Mouse (Mus musculus) gastrocnemius, postnatal 25 days (tissue): ENCODE measurements around the gene Rpl4. TPM values are rescaled to one million over a fixed set of nuclear protein-coding genes. Genes with fewer than 3 reads are reported as not detected.
"Not testable (repeated sequence)": the region's sequence is repeated elsewhere in the genome, so short reads cannot be mapped to it uniquely, and the experiment has no call there.

Experiments used
- DNase-seq: peaks from one replicate; pipeline ENCODE4 v3.0.0; 2022
- microRNA-seq, 2 experiments: library from miRNA; unstranded; fragments of <30 nt; microRNA quantifications; one replicate each; pipeline ENCODE4 v1.2.0; 2021; ENCODE audit warnings: borderline replicate concordance in 2 of 2
- total RNA-seq, 2 experiments: library from RNA; stranded (reverse); gene quantifications; 1 replicate in 1 of 2; 2 replicates in 1 of 2; pipeline ENCODE4 v1.2.3; 2021

Rpl4 gene
- total RNA-seq, 2 experiments from 2014 or later: 458 to 485 TPM

DNA sequence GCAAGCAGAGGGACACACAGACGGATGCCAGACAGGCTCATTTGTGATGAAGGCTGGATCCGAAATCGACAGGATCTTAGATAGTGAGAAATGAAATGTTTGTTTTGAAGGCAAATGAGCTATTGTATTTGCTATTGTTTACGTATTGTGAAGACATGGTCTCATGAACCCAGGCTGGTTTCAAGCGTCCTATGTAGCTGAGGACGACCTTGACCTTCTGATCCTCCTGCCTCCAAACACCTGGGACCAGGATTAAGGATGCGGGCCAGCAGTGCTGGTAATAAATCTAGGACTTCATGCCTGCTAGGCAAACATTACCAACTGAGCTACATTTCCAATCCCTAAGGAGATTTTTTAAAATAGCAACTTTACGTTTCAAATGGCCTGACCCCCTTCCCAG, 24.3 kb downstream of the Rpl4 start:
- DNase-seq: no peak

DNA sequence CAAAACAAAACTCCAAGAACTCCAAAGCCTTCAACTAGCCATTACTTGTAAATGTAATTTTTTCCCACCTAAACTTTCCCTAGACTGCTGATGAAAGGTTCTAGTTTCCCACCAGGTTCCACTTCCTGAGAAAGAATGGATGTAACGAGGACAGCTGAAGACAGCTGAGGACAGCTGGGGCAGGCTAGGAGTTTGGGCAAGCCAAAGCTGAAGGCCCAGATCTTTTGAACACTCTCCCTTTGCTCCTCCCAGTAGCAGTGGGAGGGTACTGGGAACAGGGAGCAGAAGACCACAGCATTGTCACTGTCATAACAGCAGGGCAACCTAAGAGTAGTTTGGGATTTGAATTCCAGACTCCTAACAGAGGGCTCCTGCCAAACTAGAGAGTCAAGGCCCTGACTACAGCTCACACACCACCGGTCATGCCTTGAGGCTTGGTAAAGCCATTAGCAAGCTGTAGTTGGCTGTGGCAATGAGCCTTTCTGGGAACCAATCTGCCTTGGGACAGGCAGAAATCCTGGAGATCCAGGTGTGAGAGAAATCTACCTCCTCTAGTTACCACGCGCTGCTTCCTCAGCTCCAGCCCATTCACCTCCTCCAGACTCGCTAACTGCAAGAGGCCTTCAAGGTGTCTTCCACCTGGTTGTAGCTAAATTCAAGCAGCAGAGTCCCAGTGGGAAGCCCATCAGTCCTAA, 25.0 kb downstream of the Rpl4 start:
- DNase-seq: no peak

DNA sequence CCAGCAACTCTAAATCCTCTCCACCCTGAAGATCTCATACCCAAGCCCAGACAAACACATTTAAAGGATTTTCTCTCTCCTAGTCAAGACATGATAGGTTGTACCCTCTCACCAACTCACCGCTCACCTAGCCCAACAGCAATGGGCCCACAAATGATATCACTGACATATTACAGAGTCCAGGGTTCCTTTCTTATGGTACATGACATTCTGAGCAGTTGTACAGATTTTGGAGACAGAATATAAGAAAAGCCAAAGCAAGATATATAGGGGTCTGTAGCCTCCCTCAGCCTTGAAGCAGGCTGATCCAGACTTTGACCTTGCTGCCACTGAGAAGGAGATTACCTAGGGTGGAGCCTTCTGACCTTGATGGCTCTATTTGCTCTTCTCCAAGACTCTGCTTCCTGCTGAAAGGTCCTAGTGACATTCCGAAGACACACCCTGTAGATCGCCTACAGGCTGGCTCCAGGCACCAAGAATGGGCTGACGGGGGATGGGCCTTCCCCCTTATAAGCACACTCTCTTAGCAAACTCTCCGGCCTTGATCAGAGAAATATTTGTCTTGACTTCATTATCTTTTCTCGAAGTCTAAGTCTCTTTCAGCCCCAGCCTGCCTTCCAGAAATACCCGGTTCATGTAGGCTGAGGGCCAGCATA, 25.7 kb downstream of the Rpl4 start:
- DNase-seq: not testable (repeated sequence)

DNA sequence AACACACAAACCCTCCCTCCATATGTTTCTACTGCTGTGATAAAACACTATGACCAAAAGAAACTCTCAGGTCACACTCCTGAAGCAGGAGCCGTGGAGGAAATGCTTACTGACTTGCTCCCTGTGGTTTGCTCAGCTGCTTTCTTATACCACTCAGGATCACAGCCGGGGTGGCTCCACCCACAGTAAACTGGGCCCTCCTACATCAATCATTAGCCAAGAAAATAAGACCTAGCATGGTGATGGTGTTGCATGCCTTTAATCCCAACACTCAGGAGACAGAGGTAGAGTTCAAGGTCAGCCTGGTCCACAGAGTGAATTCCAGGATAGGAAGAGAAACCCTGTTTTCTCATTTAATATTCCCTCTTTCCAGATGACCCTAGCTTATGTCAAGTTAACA, 26.7 kb downstream of the Rpl4 start:
- DNase-seq: no peak

DNA sequence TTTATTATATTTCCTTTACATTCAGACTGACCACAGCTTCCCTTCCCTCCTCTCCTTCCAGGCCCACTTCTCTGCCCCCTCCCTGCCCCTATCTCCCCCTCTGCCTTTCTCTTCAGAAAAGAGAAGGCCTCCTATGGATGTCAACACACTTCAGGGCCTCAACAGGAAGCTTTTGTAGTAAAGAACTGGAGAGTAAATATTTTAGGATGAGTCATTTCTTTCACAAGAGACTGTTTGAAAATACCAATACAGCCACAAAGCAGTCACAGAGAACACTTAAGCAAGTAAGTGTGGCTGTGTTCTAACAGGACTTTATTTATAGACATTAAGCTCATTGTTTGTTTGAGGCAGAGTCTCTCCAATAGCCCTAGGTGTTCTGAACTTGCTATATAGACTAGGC, 29.2 kb downstream of the Rpl4 start:
- no peak for DNase-seq

DNA sequence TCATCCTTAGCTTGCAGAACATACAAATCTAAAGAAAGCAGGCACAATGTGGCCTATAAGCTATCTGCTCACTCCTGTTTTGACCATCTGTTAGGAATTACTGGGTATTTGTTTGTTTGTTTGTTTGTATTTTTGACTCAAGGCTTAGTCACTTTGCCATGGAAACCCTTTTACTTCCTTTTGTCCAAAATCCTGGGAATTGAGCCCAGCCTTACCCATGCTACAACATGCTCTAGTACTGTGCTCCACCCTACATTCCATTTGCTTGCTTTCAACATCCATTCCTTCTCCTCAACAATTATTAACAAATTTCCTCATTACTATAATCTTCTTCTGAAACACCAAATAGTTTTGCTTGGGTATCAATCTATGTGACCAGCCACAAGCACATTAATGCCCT, 29.7 kb downstream of the Rpl4 start:
- DNase-seq: no peak

DNA sequence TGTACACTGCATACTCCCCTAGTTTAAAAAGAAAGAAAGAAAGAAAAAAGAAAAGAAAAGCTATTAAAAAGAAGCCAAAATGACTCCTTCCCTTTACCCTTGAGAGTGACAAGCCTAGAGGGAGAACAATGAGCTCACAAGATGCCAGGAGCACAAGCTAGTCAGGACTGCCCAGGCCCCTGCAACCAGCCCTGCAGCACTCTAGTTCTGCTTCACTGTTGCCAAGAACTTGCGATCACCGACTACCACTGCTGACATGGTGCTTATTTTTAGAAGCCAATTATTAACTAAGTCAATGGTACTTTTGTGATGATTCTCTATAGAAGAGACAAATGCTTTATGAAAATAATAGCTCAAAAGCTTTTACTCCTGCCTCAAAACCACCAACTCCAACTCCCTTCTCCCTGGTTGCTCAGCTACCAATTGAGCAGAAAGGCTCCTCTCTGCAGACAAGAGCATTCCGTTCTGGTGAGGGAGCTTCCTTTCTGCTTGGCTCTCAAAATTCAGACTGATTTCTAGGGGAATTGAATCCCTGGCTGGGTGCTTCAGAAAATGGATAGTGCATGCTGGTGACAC, 34.4 kb downstream of the Rpl4 start:
- no peak for DNase-seq

DNA sequence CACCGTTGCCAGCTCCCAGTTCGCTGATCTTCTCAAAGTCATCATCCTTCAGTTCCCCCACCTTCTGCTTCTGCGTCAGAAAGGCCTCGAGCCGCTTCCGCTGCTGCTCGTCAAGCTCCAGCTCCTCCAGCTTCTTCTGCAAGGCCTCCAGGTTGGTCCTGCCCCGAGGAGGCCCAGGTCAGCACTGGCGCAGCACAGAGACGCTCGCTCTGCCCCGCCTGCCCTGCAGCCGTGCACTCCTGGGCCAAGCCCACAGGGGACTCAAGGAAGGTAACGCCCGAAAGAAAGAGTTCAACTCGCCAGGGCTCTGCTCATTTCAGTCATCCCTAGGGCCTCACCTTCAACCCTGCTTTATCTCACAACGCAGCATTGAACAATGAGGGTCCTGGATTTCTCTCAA, 41.3 kb downstream of the Rpl4 start:
- no peak for DNase-seq

DNA sequence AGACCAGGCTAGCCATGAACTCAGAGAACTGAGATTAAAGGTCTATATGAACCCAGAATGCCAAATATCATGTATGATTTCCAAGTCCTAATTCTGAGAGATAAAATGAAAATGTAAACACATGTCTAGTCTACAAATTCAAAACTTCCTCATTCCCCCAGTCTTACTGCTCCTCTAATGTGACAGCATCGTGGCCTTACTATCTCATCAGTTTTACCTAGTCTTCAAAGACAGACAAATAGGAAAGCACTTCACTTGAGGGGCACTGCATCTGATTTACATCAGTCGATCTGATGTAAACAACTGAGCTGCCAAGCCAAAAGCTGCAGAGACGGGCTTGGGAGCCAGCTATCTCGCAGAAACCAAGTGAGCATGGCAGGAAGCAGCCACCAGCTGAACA, 42.9 kb downstream of the Rpl4 start:
- DNase-seq: no peak

DNA sequence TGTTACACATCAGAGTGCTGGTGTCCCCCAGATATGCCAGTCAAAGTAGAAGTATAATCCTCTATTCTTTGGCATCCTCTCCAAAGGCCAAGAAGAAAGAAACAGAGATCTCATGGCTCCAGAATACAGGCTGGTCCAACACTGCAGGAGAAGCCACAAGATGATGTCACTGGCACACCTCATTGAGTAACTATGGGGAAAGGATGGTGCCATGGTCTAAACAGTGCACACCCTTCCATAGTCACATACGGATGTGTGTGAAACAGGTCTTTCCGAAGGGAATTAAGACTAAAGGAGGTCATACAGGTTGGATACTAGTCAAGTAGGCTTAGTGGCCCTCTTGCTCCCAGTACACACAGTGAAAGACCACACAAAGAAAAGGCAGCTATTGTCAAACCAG, 43.5 kb downstream of the Rpl4 start:
- DNase-seq: no peak

DNA sequence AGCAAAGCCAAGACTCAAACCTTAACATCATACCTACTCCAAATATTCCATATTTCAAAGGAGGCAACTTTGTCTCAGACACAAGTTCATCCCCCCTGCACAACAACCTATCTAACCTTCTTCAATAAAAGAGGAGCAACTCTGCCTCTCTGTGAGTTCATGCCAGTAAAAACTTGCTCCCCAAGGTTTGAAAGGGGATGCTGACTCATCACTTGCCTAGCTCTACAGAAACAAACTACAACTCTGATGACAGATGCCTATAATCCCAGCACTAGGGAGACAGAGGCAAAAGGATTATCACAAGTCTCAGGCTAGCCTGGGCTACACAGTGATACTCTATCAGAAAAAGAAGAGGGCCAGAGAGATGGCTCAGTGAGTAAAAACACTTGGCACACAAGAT, 44.7 kb downstream of the Rpl4 start:
- DNase-seq: no peak

DNA sequence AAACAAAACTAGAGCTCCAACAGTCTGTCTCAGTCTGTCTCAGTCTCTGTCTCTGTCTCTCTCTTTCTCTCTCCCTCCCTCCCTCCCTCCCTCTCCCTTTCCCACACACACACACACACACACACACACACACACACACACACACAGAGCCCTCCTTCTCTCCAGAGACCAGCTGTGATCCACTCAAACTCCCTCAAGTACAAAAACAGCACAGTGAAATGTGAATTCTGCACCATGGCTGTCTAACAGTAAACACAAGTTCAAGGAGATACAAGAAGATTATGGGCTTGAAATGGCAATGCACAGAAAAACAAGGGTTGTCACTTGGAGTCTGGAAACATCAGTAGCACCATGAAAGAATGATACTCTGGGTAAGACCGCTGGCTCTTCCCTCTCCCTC, 46.1 kb downstream of the Rpl4 start:
- DNase-seq: no peak

DNA sequence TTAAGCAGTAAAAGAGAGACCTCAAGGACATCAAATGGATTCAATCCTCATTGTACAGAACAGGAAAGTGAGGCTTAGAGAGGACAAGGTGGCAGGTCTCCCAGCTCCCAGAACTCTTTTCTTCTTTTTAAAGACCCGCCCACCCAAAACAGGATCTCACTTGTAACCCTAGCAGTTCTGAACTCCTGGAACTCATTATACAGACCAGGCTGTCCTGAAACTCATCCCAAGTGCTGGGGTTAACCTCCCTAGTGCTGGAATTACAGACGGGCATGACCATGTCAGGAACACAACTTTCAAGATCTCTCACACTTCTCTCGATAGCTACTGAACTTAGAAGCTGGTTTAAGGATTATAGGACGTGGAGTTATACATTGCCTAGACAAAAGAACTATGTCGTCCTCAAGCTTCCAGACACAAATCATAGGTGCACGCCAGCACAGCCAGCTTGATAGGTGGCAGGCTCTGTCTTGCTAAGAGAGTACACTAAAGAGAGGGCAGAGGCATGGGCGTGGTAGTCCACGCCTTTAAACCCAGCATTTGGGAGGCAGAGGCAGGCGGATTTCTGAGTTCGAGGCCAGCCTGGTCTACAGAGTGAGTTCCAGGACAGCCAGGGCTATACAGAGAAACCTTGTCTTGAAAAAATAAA, 46.7 kb downstream of the Rpl4 start:
- no peak for DNase-seq

DNA sequence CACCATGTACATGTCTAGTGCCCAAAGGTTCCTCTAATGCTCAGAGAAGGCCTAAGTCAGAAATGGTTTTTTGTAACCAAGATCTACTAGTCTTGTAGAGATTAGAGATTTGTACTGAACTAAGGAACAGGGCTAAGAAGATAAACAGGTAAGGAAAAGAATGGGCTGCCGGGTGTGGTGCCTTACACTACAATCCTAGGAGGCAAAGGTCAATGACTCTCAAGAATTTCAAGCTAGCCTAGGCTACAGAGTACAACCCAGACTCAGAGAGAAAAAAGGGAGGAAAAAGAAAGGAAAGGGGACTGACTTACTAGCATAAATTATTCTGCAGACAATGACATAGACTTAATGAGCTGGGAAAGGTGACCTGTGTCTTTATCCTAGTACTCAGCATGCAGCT, 47.4 kb downstream of the Rpl4 start:
- no peak for DNase-seq

DNA sequence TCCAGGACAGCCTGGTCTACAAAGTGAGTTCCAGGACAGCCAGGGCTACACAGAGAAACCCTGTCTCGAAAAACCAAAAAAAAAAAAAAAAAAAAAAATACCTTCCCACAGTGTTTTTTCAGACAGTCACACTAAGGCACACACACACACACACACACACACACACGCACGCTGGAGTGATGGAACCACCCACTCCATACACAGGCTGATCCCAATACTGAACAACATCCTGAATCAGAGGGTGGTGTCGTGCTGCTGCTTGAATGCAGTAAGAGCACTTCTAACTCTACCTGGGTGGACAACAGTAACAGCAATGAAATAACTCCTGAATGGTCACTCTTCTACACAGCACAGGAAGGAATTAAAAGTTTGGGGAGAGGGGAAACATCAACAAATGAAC, 48.3 kb downstream of the Rpl4 start:
- DNase-seq: no peak

DNA sequence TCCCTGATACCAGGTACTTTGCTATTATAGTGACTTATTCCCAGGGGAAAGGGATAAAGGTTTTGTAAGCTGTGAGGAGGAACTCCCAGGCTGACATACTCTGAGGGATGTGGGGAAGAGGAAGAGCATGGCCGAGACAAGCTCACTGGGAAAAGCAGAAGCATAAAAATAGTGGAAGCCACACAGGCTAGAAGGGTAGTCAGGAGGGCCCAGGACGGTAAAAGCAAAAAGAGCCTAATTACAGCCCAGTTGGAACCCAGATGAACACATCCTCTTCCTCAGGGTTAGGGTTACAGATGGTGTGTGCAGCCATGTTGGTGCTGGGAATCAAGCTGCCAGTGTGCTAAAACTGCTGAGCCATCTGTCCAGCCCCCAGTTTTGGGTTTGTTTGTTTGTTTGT, 48.9 kb downstream of the Rpl4 start:
- DNase-seq: no peak

DNA sequence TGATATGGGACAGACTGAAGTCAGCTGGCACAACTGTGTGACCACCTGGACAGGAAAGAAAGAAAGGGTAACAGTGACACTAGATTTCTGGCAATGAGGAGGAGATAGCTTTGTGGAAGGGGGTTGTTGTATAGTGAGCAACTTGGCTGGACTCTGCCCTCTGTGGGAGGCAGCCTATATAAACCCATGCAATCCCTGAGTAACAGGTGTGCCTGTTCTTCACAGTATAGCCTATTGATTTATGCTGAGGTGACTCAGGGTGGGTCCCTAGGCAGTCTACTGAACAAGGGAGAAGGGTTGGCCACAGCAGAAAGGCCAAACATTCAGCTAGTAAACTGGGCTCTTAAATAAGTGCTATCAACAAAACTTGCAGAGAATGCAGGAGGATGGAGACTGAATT, 52.6 kb downstream of the Rpl4 start:
- DNase-seq: no peak

DNA sequence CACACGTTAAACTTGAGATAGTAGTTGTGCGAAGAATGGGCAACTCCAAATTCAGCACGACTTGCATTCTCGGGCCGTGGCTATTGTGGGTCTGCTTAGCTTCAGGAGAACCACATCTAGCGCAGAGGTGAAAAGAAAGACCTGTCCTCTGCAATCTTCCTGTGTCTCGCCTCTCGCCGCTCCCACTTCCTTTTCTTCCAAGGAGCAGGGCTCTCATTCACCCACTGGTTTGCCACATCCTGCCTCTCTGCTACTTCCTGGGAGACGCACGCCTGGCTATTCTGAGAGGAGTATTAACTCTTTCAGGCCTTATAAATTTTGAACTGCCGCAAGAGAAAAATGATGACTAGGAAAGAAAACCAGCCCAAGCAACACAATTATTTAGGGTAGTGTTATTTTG, 54.6 kb downstream of the Rpl4 start:
- no peak for DNase-seq

Small RNAs within 50 kb of the gene (microRNA-seq; reads per million reads assigned to microRNA genes)
- 0 reads per million in 2 experiments for gene Gm24106

Other genes starting within 250 kb of the Rpl4 start
- 1 to 10 TPM; 2.8 to 5.2 TPM for gene Smad6, start 151.3 kb upstream of the Rpl4 start, total RNA-seq
- 1 to 10 TPM in 1 of 2 experiments, not detected in 1; 1.0 TPM for gene Lctl, start 56.2 kb upstream of the Rpl4 start, total RNA-seq
- under 1 TPM; 0.38 to 0.88 TPM for gene Zwilch, start 271 bp upstream of the Rpl4 start, total RNA-seq
- 10 to 100 TPM; 17.9 to 18.5 TPM for gene Snapc5, start 5.9 kb downstream of the Rpl4 start, total RNA-seq
- gene Uchl4, start 61.8 kb downstream of the Rpl4 start, total RNA-seq: 1 to 10 TPM; 1.4 to 1.8 TPM
- 10 to 100 TPM; 47.2 to 47.4 TPM for gene Map2k1, start 80.3 kb downstream of the Rpl4 start, total RNA-seq
- 1 to 10 TPM; 8.0 to 8.7 TPM for gene Tipin, start 108.2 kb downstream of the Rpl4 start, total RNA-seq
- gene Dis3l, start 167.9 kb downstream of the Rpl4 start, total RNA-seq: 10 to 100 TPM; 18.4 to 19.4 TPM
- under 1 TPM; 0.54 to 0.67 TPM for gene Megf11, start 212.3 kb downstream of the Rpl4 start, total RNA-seq